Mouse (Mus musculus): ENCODE measurements around the gene E130114P18Rik.

E130114P18Rik gene

GRCm38 (mm10) chr4:97693931-97694330 lies 83.9 kb downstream of the E130114P18Rik start:
- DNase-seq (ENCODE audit: low spot score), result no peak

GRCm38 (mm10) chr4:97693054-97693453 lies 84.8 kb downstream of the E130114P18Rik start:
- DNase-seq (ENCODE audit: low spot score), result no peak

GRCm38 (mm10) chr4:97690384-97690766 lies 87.5 kb downstream of the E130114P18Rik start:
- no peak for DNase-seq (ENCODE audit: low spot score)

- no peak for DNase-seq (ENCODE audit: low spot score)
Measured at GRCm38 (mm10) chr4:97689456-97690383, 88.2 kb downstream of the E130114P18Rik start.

- DNase-seq (ENCODE audit: low spot score), result no peak
Measured at GRCm38 (mm10) chr4:97686020-97686419, 91.9 kb downstream of the E130114P18Rik start.

- no peak for DNase-seq (ENCODE audit: low spot score)
Measured at GRCm38 (mm10) chr4:97676579-97676937, 101.3 kb downstream of the E130114P18Rik start.

GRCm38 (mm10) chr4:97675741-97676578 lies 101.9 kb downstream of the E130114P18Rik start:
- peak; percentile 2 for DNase-seq (ENCODE audit: low spot score)

- DNase-seq (ENCODE audit: low spot score), result no peak
Measured at GRCm38 (mm10) chr4:97673854-97674510, 103.9 kb downstream of the E130114P18Rik start.

GRCm38 (mm10) chr4:97672501-97672900 lies 105.4 kb downstream of the E130114P18Rik start:
- DNase-seq (ENCODE audit: low spot score), result no peak

GRCm38 (mm10) chr4:97671911-97672310 lies 106.0 kb downstream of the E130114P18Rik start:
- DNase-seq (ENCODE audit: low spot score), result no peak

- DNase-seq (ENCODE audit: low spot score), result no peak
Measured at GRCm38 (mm10) chr4:97670418-97670817, 107.5 kb downstream of the E130114P18Rik start.

GRCm38 (mm10) chr4:97669808-97670207 lies 108.1 kb downstream of the E130114P18Rik start:
- DNase-seq (ENCODE audit: low spot score), result no peak

- no peak for DNase-seq (ENCODE audit: low spot score)
Measured at GRCm38 (mm10) chr4:97665428-97665755, 112.5 kb downstream of the E130114P18Rik start.

GRCm38 (mm10) chr4:97664738-97665427 lies 113.0 kb downstream of the E130114P18Rik start:
- no peak for DNase-seq (ENCODE audit: low spot score)

- DNase-seq (ENCODE audit: low spot score), result no peak
Measured at GRCm38 (mm10) chr4:97663922-97664321, 114.0 kb downstream of the E130114P18Rik start.

GRCm38 (mm10) chr4:97662841-97663240 lies 115.0 kb downstream of the E130114P18Rik start:
- no peak for DNase-seq (ENCODE audit: low spot score)

GRCm38 (mm10) chr4:97661611-97662273 lies 116.1 kb downstream of the E130114P18Rik start:
- no peak for DNase-seq (ENCODE audit: low spot score)

- DNase-seq (ENCODE audit: low spot score), result no peak
Measured at GRCm38 (mm10) chr4:97657586-97657985, 120.3 kb downstream of the E130114P18Rik start.

GRCm38 (mm10) chr4:97649626-97650015 lies 128.3 kb downstream of the E130114P18Rik start:
- no peak for DNase-seq (ENCODE audit: low spot score)

- DNase-seq (ENCODE audit: low spot score), result peak; percentile 80
Measured at GRCm38 (mm10) chr4:97648825-97649625, 128.9 kb downstream of the E130114P18Rik start.

- DNase-seq (ENCODE audit: low spot score), result no peak
Measured at GRCm38 (mm10) chr4:97648436-97648707, 129.5 kb downstream of the E130114P18Rik start.
